Mouse (Mus musculus) cerebellum, adult 2 months (tissue): ENCODE results near the gene Rad51b.

Source experiments
- CTCF ChIP-seq: fragments of 200-500 bp; IDR thresholded peaks from 2 replicates; pipeline ENCODE4 v1.5.1; 2011; ENCODE audit warnings: low read depth, mild to moderate bottlenecking, control low read depth, low read length, moderate library complexity, borderline replicate concordance; ENCODE audit not compliant: insufficient read depth
- POLR2A ChIP-seq: fragments of 200-500 bp; IDR thresholded peaks from 2 replicates; pipeline ENCODE4 v1.6.1; 2011; ENCODE audit warnings: low read length, control low read depth, borderline replicate concordance; ENCODE audit not compliant: insufficient read depth

- TF ChIP-seq CTCF: no peak
- TF ChIP-seq POLR2A: no peak
Measured at GRCm38 (mm10) chr12:79471868-79472267, 174.8 kb downstream of the Rad51b start.
